Mouse (Mus musculus) kidney, postnatal 0 days (tissue): Measurements from ENCODE around the gene Gm9857. TPM values are rescaled to one million over a fixed set of nuclear protein-coding genes. Genes with fewer than 3 reads are reported as not detected.

Experiments used
- ATAC-seq: fragments of 200-750 bp; cut with Nextera tagmentation; replicated peaks from 2 replicates; pipeline ENCODE4 v1.8.0; 2017; ENCODE audit warnings: low read depth, moderate number of reproducible peaks, moderate TSS enrichment, moderate library complexity; ENCODE audit not compliant: low FRiP score
- DNase-seq: peaks from one replicate; pipeline ENCODE4 v3.0.0-alpha.2; 2016; ENCODE audit warnings: low spot score
- H3K27ac ChIP-seq: fragments of 300-500 bp; sonication (generic); 2 replicates; pipeline ENCODE4 v1.5.1; 2014; ENCODE audit warnings: mild to moderate bottlenecking
- H3K27me3 ChIP-seq: fragments of 300-500 bp; sonication (generic); 2 replicates; pipeline ENCODE4 v1.6.1; 2014; ENCODE audit warnings: low read length, mixed read lengths; ENCODE audit not compliant: insufficient read depth
- H3K36me3 ChIP-seq: fragments of 300-500 bp; sonication (generic); 2 replicates; pipeline ENCODE4 v1.6.1; 2014; ENCODE audit warnings: low read length, mixed read lengths; ENCODE audit not compliant: insufficient read depth
- H3K4me1 ChIP-seq: fragments of 300-500 bp; sonication (generic); replicated peaks from 2 replicates; pipeline ENCODE4 v1.6.1; 2014; ENCODE audit warnings: antibody characterized with exemption, low read length, mixed read lengths; ENCODE audit not compliant: insufficient read depth
- H3K4me2 ChIP-seq: fragments of 300-500 bp; sonication (generic); 2 replicates; pipeline ENCODE4 v1.6.1; 2014; ENCODE audit warnings: mild to moderate bottlenecking, low read length, moderate library complexity, mixed read lengths
- H3K4me3 ChIP-seq: fragments of 300-500 bp; sonication (generic); replicated peaks from 2 replicates; pipeline ENCODE4 v1.5.1; 2014; ENCODE audit warnings: low read depth, low read length
- H3K9ac ChIP-seq: fragments of 300-500 bp; sonication (generic); 2 replicates; pipeline ENCODE4 v1.6.1; 2014; ENCODE audit warnings: low read depth, low read length
- H3K9me3 ChIP-seq: fragments of 300-500 bp; sonication (generic); replicated peaks from 2 replicates; pipeline ENCODE4 v1.6.1; 2016; ENCODE audit warnings: low read length, inconsistent platforms, mixed read lengths
- CTCF ChIP-seq: IDR thresholded peaks from 2 replicates; pipeline ENCODE4 v1.5.1; 2016; ENCODE audit warnings: antibody characterized with exemption, low read depth, mild to moderate bottlenecking, moderate library complexity
- WGBS: fragments of 180-500 bp; shearing (Covaris S2); extraction: QIAGEN DNeasy Blood & Tissue Kit; methylation state at CpG from one replicate; pipeline ENCODE4 v1.1.7; 2014; 5-methylcytosine and 5-hydroxymethylcytosine counted together
- polyA plus RNA-seq: library from polyadenylated mRNA; unstranded; fragments of >200 nt; fragmentation: Nextera tagmentation; extraction: Ambion mirVana; gene quantifications from 2 replicates; pipeline ENCODE4 v1.2.1, GENCODE M21; 2015

Gene Gm9857
- polyA plus RNA-seq, 1 experiment from 2014 or later, result not detected

- DNase-seq (no peak), ATAC-seq (no peak)
- Histone ChIP-seq H3K9me3 (no peaks in the 10 kb centered on the region), H3K36me3 (peaks cover 30% of the 10 kb centered on the region), H3K4me2 (no peak overlapping the region), H3K9ac (no peak overlapping the region), H3K27me3 (no peaks in the 10 kb centered on the region), H3K4me1 (no peaks in the 10 kb centered on the region), H3K4me3 (no peak overlapping the region), H3K27ac (no peak overlapping the region)
- WGBS, result 94% methylated on average over 6 of the region's 6 CpGs
- TF ChIP-seq CTCF, result no peak
Measured at GRCm38 (mm10) chr3:108902934-108903333, 37.3 kb downstream of the Gm9857 start.

GRCm38 (mm10) chr3:108902038-108902437 lies 38.2 kb downstream of the Gm9857 start:
- DNase-seq (peak; percentile 29), ATAC-seq (no peak)
- no peak overlapping the region for H3K4me3 ChIP-seq
- no peak overlapping the region for H3K27ac ChIP-seq
- H3K4me1 ChIP-seq, result no peaks in the 10 kb centered on the region
- no peak overlapping the region for H3K9ac ChIP-seq
- peaks cover 26% of the 10 kb centered on the region for H3K36me3 ChIP-seq
- H3K9me3 ChIP-seq, result no peaks in the 10 kb centered on the region
- no peaks in the 10 kb centered on the region for H3K27me3 ChIP-seq
- WGBS, result 56% methylated on average over 2 of the region's 2 CpGs
- TF ChIP-seq CTCF, result peak; percentile 40
- no peak overlapping the region for H3K4me2 ChIP-seq

GRCm38 (mm10) chr3:108900681-108901080 lies 39.6 kb downstream of the Gm9857 start:
- no peak for ATAC-seq
- TF ChIP-seq CTCF, result no peak
- H3K27ac ChIP-seq, result no peak overlapping the region
- no peaks in the 10 kb centered on the region for H3K27me3 ChIP-seq
- no peaks in the 10 kb centered on the region for H3K9me3 ChIP-seq
- H3K36me3 ChIP-seq, result peaks cover 26% of the 10 kb centered on the region
- H3K9ac ChIP-seq, result no peak overlapping the region
- no peaks in the 10 kb centered on the region for H3K4me1 ChIP-seq
- 77% methylated on average over 5 of the region's 5 CpGs for WGBS
- no peak overlapping the region for H3K4me3 ChIP-seq
- H3K4me2 ChIP-seq, result no peak overlapping the region
- DNase-seq, result no peak

- ATAC-seq, result no peak
- no peak overlapping the region for H3K4me2 ChIP-seq
Measured at GRCm38 (mm10) chr3:108900147-108900546, 40.1 kb downstream of the Gm9857 start.

DNA sequence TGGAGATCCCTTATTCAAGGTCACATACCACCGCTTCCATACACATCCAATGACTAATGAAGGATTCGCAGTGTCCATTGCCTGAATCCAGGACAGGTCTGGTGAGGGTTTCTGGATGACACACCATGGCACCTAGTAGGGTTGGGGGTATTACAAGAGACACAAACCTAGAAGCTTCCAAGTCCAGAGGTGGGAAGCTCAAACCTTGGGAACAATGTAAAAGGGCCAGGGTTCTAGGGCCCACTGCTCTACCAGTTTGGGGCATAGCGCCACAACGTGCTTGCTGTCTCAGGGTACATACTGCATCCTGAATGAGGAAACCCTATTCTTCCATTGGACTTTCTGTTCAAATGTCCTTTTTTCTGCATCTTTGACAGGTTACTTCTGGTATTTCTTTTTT lies 41.6 kb downstream of the Gm9857 start:
- ATAC-seq (0 out of 2 replicates have a peak, but pooled peaks have one; percentile 23), DNase-seq (no peak)
- Histone ChIP-seq H3K27me3 (no peaks in the 10 kb centered on the region), H3K4me2 (no peak overlapping the region), H3K4me3 (no peak overlapping the region), H3K27ac (no peak overlapping the region), H3K36me3 (peaks cover 8% of the 10 kb centered on the region), H3K4me1 (no peaks in the 10 kb centered on the region), H3K9ac (no peak overlapping the region), H3K9me3 (no peaks in the 10 kb centered on the region)
- WGBS, result 94% methylated on average over 4 of the region's 4 CpGs
- no peak for TF ChIP-seq CTCF

More at GRCm38 (mm10) chr3:108900147-108900546, 40.1 kb downstream of the Gm9857 start:
- TF ChIP-seq CTCF, result no peak
- Histone ChIP-seq H3K9ac (no peak overlapping the region), H3K27ac (no peak overlapping the region), H3K27me3 (no peaks in the 10 kb centered on the region), H3K4me1 (no peaks in the 10 kb centered on the region), H3K36me3 (peaks cover 23% of the 10 kb centered on the region), H3K9me3 (no peaks in the 10 kb centered on the region), H3K4me3 (no peak overlapping the region)
- no peak for DNase-seq
- WGBS, result 87% methylated on average over 3 of the region's 3 CpGs

DNA sequence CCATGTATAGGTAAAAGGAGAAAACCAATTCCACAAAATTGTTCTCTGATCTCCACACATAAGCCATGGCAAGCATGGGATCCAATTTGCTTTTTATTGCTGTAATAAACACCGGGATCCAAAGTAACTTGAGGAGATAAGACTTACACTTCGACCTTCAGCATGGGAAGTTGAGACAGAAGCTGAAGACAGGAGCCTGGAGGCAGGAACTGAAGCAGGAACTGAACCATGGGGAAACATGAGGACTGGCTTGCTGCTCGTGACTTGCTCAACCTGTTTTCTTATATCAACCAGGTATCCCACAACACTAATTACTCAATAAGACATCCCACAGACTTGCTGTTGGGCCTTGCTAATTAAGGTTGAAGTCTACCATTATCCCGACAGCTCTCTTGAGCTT lies 47.3 kb downstream of the Gm9857 start:
- Histone ChIP-seq H3K4me3 (no peak overlapping the region), H3K36me3 (no peaks in the 10 kb centered on the region), H3K4me2 (no peak overlapping the region), H3K9me3 (no peaks in the 10 kb centered on the region), H3K27me3 (no peaks in the 10 kb centered on the region), H3K27ac (no peak overlapping the region), H3K9ac (no peak overlapping the region), H3K4me1 (no peaks in the 10 kb centered on the region)
- 46% methylated on average over 4 of the region's 4 CpGs for WGBS
- no peak for ATAC-seq
- no peak for DNase-seq
- no peak for TF ChIP-seq CTCF

GRCm38 (mm10) chr3:108892080-108892479 lies 48.2 kb downstream of the Gm9857 start:
- Histone ChIP-seq H3K4me1 (no peaks in the 10 kb centered on the region), H3K27ac (no peak overlapping the region), H3K4me2 (no peak overlapping the region), H3K36me3 (no peaks in the 10 kb centered on the region), H3K27me3 (no peaks in the 10 kb centered on the region), H3K9me3 (no peaks in the 10 kb centered on the region), H3K4me3 (no peak overlapping the region), H3K9ac (no peak overlapping the region)
- 78% methylated on average over 1 of the region's 1 CpGs for WGBS
- DNase-seq (no peak), ATAC-seq (no peak)
- TF ChIP-seq CTCF, result no peak

Other genes with a start within 250 kb of the Gm9857 start
- 26.7 and 29.0 TPM in 2 replicates for gene Gpsm2, start 218.1 kb downstream of the Gm9857 start, polyA plus RNA-seq
- not detected in 2 replicates for gene Aknad1, start 200.8 kb downstream of the Gm9857 start, polyA plus RNA-seq
- gene Stxbp3, start 99.9 kb downstream of the Gm9857 start, polyA plus RNA-seq, result 35.5 and 37.6 TPM in 2 replicates
- gene Fndc7, start 50.4 kb downstream of the Gm9857 start, polyA plus RNA-seq, result 0.04 TPM in 1 of 2 replicates, not detected in the other
- gene Prpf38b, start 28.7 kb downstream of the Gm9857 start, polyA plus RNA-seq, result 47.6 and 56.4 TPM in 2 replicates
- gene Henmt1, start 572 bp downstream of the Gm9857 start, polyA plus RNA-seq, result 0.29 and 0.42 TPM in 2 replicates
- 6.1 and 8.1 TPM in 2 replicates for gene Fam102b, start 87.2 kb upstream of the Gm9857 start, polyA plus RNA-seq
- not detected in 2 replicates for gene Slc25a54, start 140.0 kb upstream of the Gm9857 start, polyA plus RNA-seq
- gene Slc25a24, start 182.7 kb upstream of the Gm9857 start, polyA plus RNA-seq, result 14.8 and 17.9 TPM in 2 replicates